ENCODE assay signal across 8 mouse cellular contexts in genomic region chr17:49615241-49615651, GRCm38 (mm10). TPM values are rescaled to one million over a fixed set of nuclear protein-coding genes. Genes with fewer than 3 reads are reported as not detected.
DNase-seq lines count a peak whose midpoint lies in the region; ATAC-seq and TF ChIP-seq lines count a peak whose summit lies in the region.

No protein-coding gene starts in this region.

- no peaks in the 10 kb centered on the region for H3K36me3 ChIP-seq in intestine, embryonic 16.5 days (ENCODE audit: control insufficient read depth, insufficient read depth, low read length)
- H3K36me3 ChIP-seq in myocyte (ENCODE audit: control insufficient read depth, insufficient read depth), result no peaks in the 10 kb centered on the region

- H3K4me2 ChIP-seq in intestine, embryonic 16.5 days (ENCODE audit: low read depth, low read length), result peak overlapping the region; percentile 98
- peak overlapping the region; percentile 86 for H3K4me2 ChIP-seq in myocyte (ENCODE audit: low read depth)

- peak overlapping the region; percentile 69 for H3K9ac ChIP-seq in intestine, embryonic 16.5 days (ENCODE audit: low read depth, low read length)

- TF ChIP-seq POLR2A in embryonic fibroblast, embryonic 13.5 days (IDR thresholded peaks at IDR 0.05; ENCODE audit: low read depth, low read length), result no peak
- TF ChIP-seq POLR2A in myocyte (IDR thresholded peaks at IDR 0.05; ENCODE audit: insufficient read length, low read depth), result no peak

- under 1% methylated on average over 26 of the region's 26 CpGs for WGBS in intestine, embryonic 16.5 days

- peak overlapping the region; percentile 75 for H3K4me3 ChIP-seq in layer of hippocampus, adult 2 months
- peak overlapping the region; percentile 72 for H3K4me3 ChIP-seq in embryonic fibroblast, embryonic 13.5 days (ENCODE audit: insufficient read depth, low read length)
- peak overlapping the region; percentile 64 for H3K4me3 ChIP-seq in intestine, embryonic 16.5 days (ENCODE audit: low read length)
- H3K4me3 ChIP-seq in myocyte, result peak overlapping the region; percentile 23

- peak; percentile 82 for ATAC-seq in intestine, embryonic 16.5 days

- no peaks in the 10 kb centered on the region for H3K79me2 ChIP-seq in myocyte (ENCODE audit: control insufficient read depth, insufficient read depth)

- H3K9me3 ChIP-seq in intestine, embryonic 16.5 days (ENCODE audit: control insufficient read depth, low read length), result no peaks in the 10 kb centered on the region

- H3ac ChIP-seq in myocyte (ENCODE audit: control insufficient read depth, insufficient read length), result no peak overlapping the region

- TF ChIP-seq CTCF in layer of hippocampus, adult 2 months (conservative IDR thresholded peaks at IDR 0.05), result no peak
- TF ChIP-seq CTCF in embryonic fibroblast, embryonic 13.5 days (IDR thresholded peaks at IDR 0.05; ENCODE audit: borderline replicate concordance, insufficient read depth, low read length), result no peak

- 0 out of 2 replicates have a peak overlapping the region, but pooled peaks have one; percentile 51 for H3K27ac ChIP-seq in layer of hippocampus, adult 2 months
- H3K27ac ChIP-seq in embryonic fibroblast, embryonic 13.5 days (ENCODE audit: insufficient read depth, low read length), result no peak overlapping the region
- H3K27ac ChIP-seq in intestine, embryonic 16.5 days (ENCODE audit: low read length), result no peak overlapping the region

- no peaks in the 10 kb centered on the region; the same call in 1 of the 2 replicates for H3K4me1 ChIP-seq in embryonic fibroblast, embryonic 13.5 days (ENCODE audit: control insufficient read depth, insufficient read depth, low read length)
- no peaks in the 10 kb centered on the region; the same call in 1 of the 2 replicates for H3K4me1 ChIP-seq in intestine, embryonic 16.5 days (ENCODE audit: control insufficient read depth, insufficient read depth, low read length)

- intact Hi-C loops in left cerebral cortex, postnatal 14 days (cut with DNase I), result no loop called here

- no peak for DNase-seq in layer of hippocampus, adult 2 months (ENCODE audit: low spot score in 2 of 2)
- no peak for DNase-seq in layer of hippocampus, adult 9-11 months
- no peak for DNase-seq in left cerebral cortex, postnatal 14 days (ENCODE audit: low spot score in 2 of 2)
- no peak for DNase-seq in thymus, postnatal 14 days
- DNase-seq in adrenal gland, adult 8-10 months, result no peak

- H3K27me3 ChIP-seq in intestine, embryonic 16.5 days (replicated peaks; ENCODE audit: control insufficient read depth, insufficient read depth, low read length), result no peaks in the 10 kb centered on the region
- H3K27me3 ChIP-seq in myocyte (ENCODE audit: control insufficient read depth, insufficient read depth, insufficient read length), result no peaks in the 10 kb centered on the region

TF ChIP-seq in myocyte, 11 proteins besides CTCF, POLR2A, EP300 and RAD21:
- TF ChIP-seq MYOG (IDR thresholded peaks at IDR 0.05; ENCODE audit: control insufficient read depth in 1 of 3, insufficient read depth in 1 of 3, insufficient read length in 2 of 3, low read depth in 2 of 3), result no peak
- TF ChIP-seq USF1 (IDR thresholded peaks at IDR 0.05; ENCODE audit: low read depth), result no peak
- no peak for TF ChIP-seq REST (IDR thresholded peaks at IDR 0.05; ENCODE audit: insufficient read depth, insufficient read length)
- no peak for TF ChIP-seq POLR2AphosphoS2 (IDR thresholded peaks at IDR 0.05; ENCODE audit: insufficient read length, low read depth)
- no peak for TF ChIP-seq TCF3 (IDR thresholded peaks at IDR 0.05; ENCODE audit: insufficient read length, low read depth)
- TF ChIP-seq E2F4 (IDR thresholded peaks at IDR 0.05; ENCODE audit: insufficient read depth), result no peak
- no peak for TF ChIP-seq MAX (IDR thresholded peaks at IDR 0.05; ENCODE audit: low read depth)
- no peak for TF ChIP-seq MYOD1 (IDR thresholded peaks at IDR 0.05; ENCODE audit: control insufficient read depth in 1 of 3, insufficient read length in 2 of 3, low read depth in 2 of 3)
- no peak for TF ChIP-seq TCF12 (IDR thresholded peaks at IDR 0.05; ENCODE audit: insufficient read depth, poor library complexity, severe bottlenecking)
- no peak for TF ChIP-seq CEBPB (IDR thresholded peaks at IDR 0.05; ENCODE audit: insufficient read depth, poor library complexity, severe bottlenecking)
- TF ChIP-seq SRF (IDR thresholded peaks at IDR 0.05; ENCODE audit: control insufficient read depth, insufficient read length, low read depth), result no peak

RNA-seq across cellular contexts. Expression of gene Kif6, which starts 0.3 kb away (rescaled TPM):
- total RNA-seq in layer of hippocampus, adult 2 months (2021), result 1 to 10 TPM; 5.0 to 6.1 TPM
- polyA plus RNA-seq in embryonic fibroblast, embryonic 13.5 days (2011; ENCODE audit: insufficient read length, low read depth, missing spikeins), result 3.1 and 3.8 TPM in 2 replicates
- polyA plus RNA-seq in intestine, embryonic 16.5 days (2015; fragmentation: Nextera tagmentation; extraction: Ambion mirVana), result 1.1 and 1.2 TPM in 2 replicates
- polyA plus RNA-seq in myocyte (2012; fragmentation: generic; extraction: Trizol), result 0.07 TPM
- 1 to 10 TPM; 1.4 to 2.2 TPM for total RNA-seq in left cerebral cortex, postnatal 14 days (2021)
- total RNA-seq in adrenal gland, adult 8-10 months (2022), result 1 to 10 TPM in 2 of 4 experiments, under 1 TPM in 2; 0.59 to 1.2 (median 0.86) TPM

RNA-seq across cellular contexts. Expression of gene Daam2, which starts 51.1 kb away (rescaled TPM):
- total RNA-seq in layer of hippocampus, adult 2 months (2021), result 10 to 100 TPM; 61.2 to 66.7 TPM
- 13.7 and 19.0 TPM in 2 replicates for polyA plus RNA-seq in embryonic fibroblast, embryonic 13.5 days (2011; ENCODE audit: insufficient read length, low read depth, missing spikeins)
- 3.3 and 3.5 TPM in 2 replicates for polyA plus RNA-seq in intestine, embryonic 16.5 days (2015; fragmentation: Nextera tagmentation; extraction: Ambion mirVana)
- 9.5 TPM for polyA plus RNA-seq in myocyte (2012; fragmentation: generic; extraction: Trizol)
- 10 to 100 TPM; 50.1 to 55.5 TPM for total RNA-seq in left cerebral cortex, postnatal 14 days (2021)
- 10 to 100 TPM; 30.1 to 38.9 (median 36.7) TPM for total RNA-seq in adrenal gland, adult 8-10 months (2022)

Comparison
In these comparisons a context has a peak if more than half of its experiments do, and no peak if none do; other contexts are left out.
1. H3K4me3 ChIP-seq: peak in every context shown above with its lines; median percentile 75 in layer of hippocampus, adult 2 months; 72 in embryonic fibroblast, embryonic 13.5 days; 64 in intestine, embryonic 16.5 days; 23 in myocyte.